13 mouse cellular contexts compared by ENCODE assay signal in the genomic region with DNA sequence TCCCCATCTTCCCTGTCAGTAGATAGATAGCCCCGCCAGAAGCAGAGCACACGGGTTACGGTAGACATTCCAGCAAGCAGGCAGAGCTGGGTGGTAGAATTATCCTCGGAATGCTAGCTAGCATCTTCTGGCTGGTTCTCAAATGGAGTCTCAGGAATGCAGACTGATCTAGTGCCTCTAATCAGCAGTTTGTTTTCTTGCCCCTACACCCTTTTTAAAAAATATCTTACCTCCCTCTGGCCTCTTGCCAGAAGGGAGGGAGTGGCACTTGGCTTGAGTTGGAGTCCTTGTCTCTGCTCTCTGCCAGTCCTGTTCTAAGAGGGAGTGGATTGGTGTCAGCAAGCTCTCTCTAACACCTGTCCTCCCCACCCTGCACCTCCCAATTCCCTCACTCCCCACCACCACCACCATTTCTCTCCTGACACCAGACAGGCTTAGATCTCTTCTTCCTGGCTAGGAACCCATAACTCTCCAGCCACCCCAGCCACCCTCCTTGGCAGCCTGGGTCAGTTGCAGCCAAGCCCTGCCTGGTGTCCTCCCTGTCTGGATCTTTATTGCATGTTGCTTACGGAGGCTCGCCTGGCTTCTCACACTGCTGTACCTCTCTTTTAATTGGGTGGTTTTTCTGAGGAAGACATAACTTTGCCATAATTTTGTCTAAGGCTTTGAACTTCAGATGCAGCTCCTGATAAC.
DNase-seq lines count a peak whose midpoint lies in the region; ATAC-seq and TF ChIP-seq lines count a peak whose summit lies in the region.
"Had no signal": no experiment of that assay in that cellular context is flagged by ENCODE, and none has a peak within 500 bp of the region (broad histone marks: within the 10 kb centered on the region; RNA-seq: fewer than 3 reads in every experiment).

No protein-coding gene starts in this region.

- H3K27ac ChIP-seq in heart, embryonic 10.5 days, result peak overlapping the region; percentile 71
- H3K27ac ChIP-seq in kidney, postnatal 0 days, result no peak overlapping the region
- H3K27ac ChIP-seq in midbrain, embryonic 15.5 days, result no peak overlapping the region
- H3K27ac ChIP-seq: hindbrain, embryonic 15.5 days; neural tube, embryonic 12.5 days had no signal

- no peaks in the 10 kb centered on the region for H3K9me3 ChIP-seq in heart, embryonic 10.5 days
- no peaks in the 10 kb centered on the region for H3K9me3 ChIP-seq in kidney, postnatal 0 days (replicated peaks; ENCODE audit: low read length)
- no peaks in the 10 kb centered on the region for H3K9me3 ChIP-seq in midbrain, embryonic 15.5 days
- H3K9me3 ChIP-seq: hindbrain, embryonic 15.5 days; neural tube, embryonic 12.5 days had no signal

- H3K79me2 ChIP-seq in myocyte (ENCODE audit: control insufficient read depth, insufficient read depth), result no peaks in the 10 kb centered on the region

- TF ChIP-seq POLR2A in myocyte (IDR thresholded peaks at IDR 0.05; ENCODE audit: insufficient read length, low read depth), result no peak

- H3K4me1 ChIP-seq in heart, embryonic 10.5 days, result peaks cover 42% of the 10 kb centered on the region
- H3K4me1 ChIP-seq in kidney, postnatal 0 days (replicated peaks; ENCODE audit: insufficient read depth, low read length), result no peaks in the 10 kb centered on the region
- no peaks in the 10 kb centered on the region for H3K4me1 ChIP-seq in midbrain, embryonic 15.5 days
- H3K4me1 ChIP-seq: hindbrain, embryonic 15.5 days; neural tube, embryonic 12.5 days had no signal

- DNase-seq in embryo, embryonic 11 days, result peak; percentile 24
- DNase-seq in embryo, embryonic 9.5 days (ENCODE audit: extremely low spot score), result no peak
- peak; percentile 86 for DNase-seq in heart, embryonic 10.5 days (ENCODE audit: low spot score)
- DNase-seq in kidney, postnatal 0 days (ENCODE audit: low spot score), result peak; percentile 47
- DNase-seq in gastrocnemius, postnatal 25 days, result no peak
- no peak for DNase-seq in thymus, postnatal 0 days (ENCODE audit: low spot score)
- DNase-seq: cerebellum, postnatal 36 days; liver; thymus, adult 2 months had no signal

- H3K36me3 ChIP-seq in heart, embryonic 10.5 days, result peaks cover 7% of the 10 kb centered on the region; the same call in 1 of the 2 replicates
- H3K36me3 ChIP-seq in kidney, postnatal 0 days (ENCODE audit: insufficient read depth, low read length), result peaks cover 5% of the 10 kb centered on the region; the same call in 1 of the 2 replicates
- no peaks in the 10 kb centered on the region for H3K36me3 ChIP-seq in myocyte (ENCODE audit: control insufficient read depth, insufficient read depth)
- no peaks in the 10 kb centered on the region for H3K36me3 ChIP-seq in midbrain, embryonic 15.5 days (replicated peaks)
- H3K36me3 ChIP-seq: hindbrain, embryonic 15.5 days; neural tube, embryonic 12.5 days had no signal

- H3K4me3 ChIP-seq in heart, embryonic 10.5 days, result 0 out of 2 replicates have a peak overlapping the region, but pooled peaks have one; percentile 13
- H3K4me3 ChIP-seq in kidney, postnatal 0 days (replicated peaks; ENCODE audit: low read depth, low read length), result no peak overlapping the region
- H3K4me3 ChIP-seq in myocyte, result no peak overlapping the region
- no peak overlapping the region for H3K4me3 ChIP-seq in midbrain, embryonic 15.5 days
- H3K4me3 ChIP-seq: hindbrain, embryonic 15.5 days; neural tube, embryonic 12.5 days had no signal

- no peak for TF ChIP-seq CTCF in kidney, postnatal 0 days (IDR thresholded peaks at IDR 0.05; ENCODE audit: low read depth)

- H3K27me3 ChIP-seq in heart, embryonic 10.5 days (ENCODE audit: insufficient read depth, poor library complexity, severe bottlenecking), result no peaks in the 10 kb centered on the region
- no peaks in the 10 kb centered on the region for H3K27me3 ChIP-seq in kidney, postnatal 0 days (ENCODE audit: insufficient read depth, low read length)
- H3K27me3 ChIP-seq in myocyte (ENCODE audit: control insufficient read depth, insufficient read depth, insufficient read length), result no peaks in the 10 kb centered on the region
- H3K27me3 ChIP-seq in midbrain, embryonic 15.5 days (replicated peaks), result no peaks in the 10 kb centered on the region
- H3K27me3 ChIP-seq: hindbrain, embryonic 15.5 days; neural tube, embryonic 12.5 days had no signal

- H3ac ChIP-seq in myocyte (ENCODE audit: control insufficient read depth, insufficient read length), result no peak overlapping the region

- 24% methylated on average over 6 of the region's 6 CpGs for WGBS in heart, embryonic 10.5 days
- WGBS in kidney, postnatal 0 days, result 35% methylated on average over 6 of the region's 6 CpGs
- WGBS in midbrain, embryonic 15.5 days, result 86% methylated on average over 6 of the region's 6 CpGs

- H3K4me2 ChIP-seq in kidney, postnatal 0 days (ENCODE audit: low read length), result no peak overlapping the region
- H3K4me2 ChIP-seq in myocyte (ENCODE audit: low read depth), result peak overlapping the region; percentile 4
- H3K4me2 ChIP-seq in midbrain, embryonic 15.5 days, result no peak overlapping the region
- H3K4me2 ChIP-seq: hindbrain, embryonic 15.5 days; neural tube, embryonic 12.5 days had no signal

- ATAC-seq in kidney, postnatal 0 days (replicated peaks; ENCODE audit: low FRiP score, low read depth), result peak; percentile 52; the same call in 1 of the 2 replicates
- no peak for ATAC-seq in midbrain, embryonic 15.5 days (replicated peaks)

- H3K9ac ChIP-seq in kidney, postnatal 0 days (ENCODE audit: low read depth, low read length), result no peak overlapping the region
- no peak overlapping the region for H3K9ac ChIP-seq in midbrain, embryonic 15.5 days
- H3K9ac ChIP-seq: hindbrain, embryonic 15.5 days; neural tube, embryonic 12.5 days had no signal

TF ChIP-seq in myocyte, 11 proteins besides CTCF, POLR2A, EP300 and RAD21:
- TF ChIP-seq MYOD1 (IDR thresholded peaks at IDR 0.05; ENCODE audit: control insufficient read depth in 1 of 3, insufficient read length in 2 of 3, low read depth in 2 of 3) (peak in 2 of 3 experiments; percentile 46 to 69), MYOG (IDR thresholded peaks at IDR 0.05; ENCODE audit: control insufficient read depth in 1 of 3, insufficient read depth in 1 of 3, insufficient read length in 2 of 3, low read depth in 2 of 3) (peak in 1 of 3 experiments; percentile 44), REST (IDR thresholded peaks at IDR 0.05; ENCODE audit: insufficient read depth, insufficient read length) (no peak)
TF ChIP-seq in myocyte: peak in this region for 2.

Comparison
In these comparisons a context has a peak if more than half of its experiments do, and no peak if none do; other contexts are left out.
1. DNase-seq: peak in embryo, embryonic 11 days (single experiment), heart, embryonic 10.5 days (single experiment) and kidney, postnatal 0 days (single experiment); none in embryo, embryonic 9.5 days (single experiment), gastrocnemius, postnatal 25 days (single experiment) and thymus, postnatal 0 days (single experiment).